Mouse (Mus musculus) E14TG2a.4 (cell line): ENCODE results near the gene Gak.

Experiments used
- CTCF ChIP-seq: conservative IDR thresholded peaks from 2 replicates; pipeline ENCODE4 v1.5.1; 2014; ENCODE audit warnings: low read length
- NANOG ChIP-seq: IDR thresholded peaks from 2 replicates; pipeline ENCODE4 v1.6.1; 2014; ENCODE audit warnings: borderline replicate concordance, low read length, mixed read lengths
- POU5F1 ChIP-seq: IDR thresholded peaks from 2 replicates; pipeline ENCODE4 v1.6.1; 2014; ENCODE audit warnings: low read length, borderline replicate concordance

DNA sequence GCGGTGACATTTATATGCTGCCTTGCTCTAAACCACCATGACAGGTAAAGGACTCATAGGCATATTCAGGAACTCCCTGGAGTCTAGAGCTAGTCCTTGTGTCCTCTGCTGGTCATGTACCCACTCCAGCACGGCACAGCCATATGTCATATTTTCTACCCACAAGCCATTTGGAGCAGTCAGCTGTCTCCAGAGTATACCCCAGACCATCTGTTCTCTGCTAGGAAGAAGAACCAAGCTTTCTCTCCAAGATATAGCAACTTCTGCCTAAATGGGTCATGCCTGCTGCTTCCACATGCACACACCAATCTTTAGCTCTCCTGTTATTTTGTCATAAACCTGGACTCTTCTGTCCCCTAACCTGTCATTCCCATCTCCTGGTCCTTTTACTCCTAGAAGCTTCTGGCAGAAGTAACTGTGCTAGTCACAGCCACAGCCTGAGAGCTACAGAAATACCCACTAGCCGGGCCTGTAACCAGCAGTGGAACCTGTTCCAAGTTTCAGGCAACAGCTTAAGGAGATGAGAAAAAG is 48.1 kb downstream of the Gak start:
- TF ChIP-seq CTCF: no peak
- TF ChIP-seq NANOG: no peak
- no peak for TF ChIP-seq POU5F1
